Mouse (Mus musculus) frontal cortex, postnatal 25 days (tissue): Measurements from ENCODE around the gene Carns1.
"Not testable (repeated sequence)": the region's sequence is repeated elsewhere in the genome, so short reads cannot be mapped to it uniquely, and the experiment has no call there.

Experiments
- DNase-seq, 2 experiments: peaks; one replicate each; pipeline ENCODE4 v3.0.0; 2022; ENCODE audit warnings: low spot score in 2 of 2

Carns1 gene

DNA sequence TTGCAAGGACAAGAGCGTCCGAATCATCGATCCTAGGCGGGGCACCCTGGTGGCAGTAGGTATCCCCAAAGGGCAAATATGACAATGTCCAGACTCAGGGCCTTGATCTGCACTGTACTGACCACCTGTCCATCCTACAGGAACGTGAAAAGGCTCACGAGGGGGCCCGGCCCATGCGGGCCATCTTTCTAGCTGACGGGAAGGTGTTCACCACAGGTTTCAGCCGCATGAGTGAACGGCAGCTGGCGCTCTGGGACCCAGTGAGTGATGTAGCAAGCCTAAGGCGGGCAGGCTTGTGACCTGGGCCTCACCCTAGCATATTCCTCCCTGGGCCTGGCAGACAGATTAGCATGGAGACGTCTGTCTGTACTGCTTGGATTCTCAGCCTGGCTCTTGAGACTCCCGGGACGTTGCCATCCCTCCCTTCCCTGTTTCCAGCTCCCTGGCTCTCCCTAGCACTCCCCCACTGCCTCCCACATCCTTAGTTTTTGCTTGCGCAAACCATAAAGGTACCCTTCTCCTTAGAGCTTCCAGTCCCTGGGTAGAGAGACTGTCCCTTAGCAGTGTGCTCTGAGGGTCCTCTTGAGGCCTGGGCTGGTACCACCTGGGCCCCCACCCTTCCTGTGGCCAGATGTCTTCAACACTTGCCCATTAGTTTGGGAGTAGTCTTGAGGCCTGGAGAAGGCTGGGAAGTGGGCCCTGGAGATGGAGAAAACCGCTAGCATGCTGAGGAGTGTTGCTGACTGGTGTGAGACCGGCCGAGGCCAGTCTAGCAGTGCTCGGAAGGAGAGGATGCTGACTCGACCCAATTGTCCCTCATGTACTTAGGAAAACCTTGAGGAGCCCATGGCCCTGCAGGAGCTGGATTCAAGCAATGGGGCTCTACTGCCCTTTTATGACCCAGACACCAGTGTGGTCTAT lies 24.5 kb downstream of the Carns1 start:
- no peak for DNase-seq

DNA sequence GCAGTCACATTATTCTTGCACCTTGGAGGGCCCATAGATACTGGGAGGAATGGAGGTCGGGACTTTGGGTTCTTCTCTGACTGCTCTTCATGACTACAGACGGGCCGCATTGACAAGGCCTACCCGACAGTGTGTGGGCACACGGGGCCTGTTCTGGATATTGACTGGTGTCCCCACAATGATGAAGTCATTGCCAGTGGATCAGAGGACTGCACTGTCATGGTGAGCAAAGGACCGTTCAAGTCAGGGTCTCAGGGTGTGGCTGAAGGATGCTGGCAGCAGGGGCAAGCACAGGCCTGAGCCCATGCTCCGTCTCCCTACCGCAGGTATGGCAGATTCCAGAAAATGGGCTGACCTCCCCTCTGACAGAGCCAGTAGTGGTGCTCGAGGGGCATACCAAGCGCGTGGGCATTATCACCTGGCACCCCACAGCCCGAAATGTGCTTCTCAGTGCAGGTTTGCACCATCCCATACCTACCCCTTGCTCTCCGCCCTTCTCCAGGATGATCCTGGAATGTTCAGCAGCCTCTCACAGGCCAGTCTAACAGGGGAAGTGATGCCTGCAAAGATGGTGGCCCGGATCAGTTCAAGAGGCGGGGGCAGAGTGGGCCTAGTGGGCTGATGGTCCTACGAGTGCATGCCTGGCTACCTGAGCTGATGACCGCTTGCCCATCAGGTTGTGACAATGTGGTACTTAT lies 25.4 kb downstream of the Carns1 start:
- DNase-seq: no peak

DNA sequence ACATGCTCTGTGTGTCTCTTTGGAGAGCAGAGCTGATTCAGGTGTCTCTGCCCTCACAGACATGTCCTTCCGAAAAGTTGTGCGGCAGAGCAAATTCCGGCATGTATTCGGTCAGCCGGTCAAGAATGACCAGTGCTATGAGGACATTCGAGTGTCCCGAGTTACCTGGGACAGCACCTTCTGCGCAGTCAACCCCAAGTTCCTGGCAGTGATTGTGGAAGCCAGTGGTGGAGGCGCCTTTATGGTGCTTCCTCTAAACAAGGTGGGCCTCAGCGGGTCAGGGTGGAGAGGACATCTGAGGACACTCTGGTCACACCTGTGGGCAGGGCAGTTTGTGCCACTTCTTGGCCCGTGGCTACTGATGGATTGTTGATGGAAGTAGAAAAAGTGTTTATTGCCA lies 26.0 kb downstream of the Carns1 start:
- no peak for DNase-seq

DNA sequence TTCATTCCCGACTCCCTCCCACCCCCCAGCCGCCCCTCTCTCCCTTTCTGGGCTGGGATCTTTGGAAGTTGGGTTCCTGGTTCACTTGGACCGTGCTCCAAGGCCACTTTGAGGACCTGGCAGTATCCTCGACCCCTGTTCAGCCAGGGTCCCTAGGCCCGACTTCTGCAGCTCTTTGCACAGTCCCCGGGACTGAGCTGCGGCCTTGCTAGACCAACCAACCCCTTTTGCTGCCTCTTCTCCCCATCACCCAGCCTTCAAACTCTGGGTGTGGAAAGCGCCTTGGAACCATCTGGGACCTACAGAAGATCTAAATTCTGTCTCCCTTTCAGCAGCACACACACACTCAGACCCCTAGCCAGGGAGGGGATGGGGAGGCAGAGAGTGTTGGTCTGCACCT lies 26.5 kb downstream of the Carns1 start:
- no peak for DNase-seq

DNA sequence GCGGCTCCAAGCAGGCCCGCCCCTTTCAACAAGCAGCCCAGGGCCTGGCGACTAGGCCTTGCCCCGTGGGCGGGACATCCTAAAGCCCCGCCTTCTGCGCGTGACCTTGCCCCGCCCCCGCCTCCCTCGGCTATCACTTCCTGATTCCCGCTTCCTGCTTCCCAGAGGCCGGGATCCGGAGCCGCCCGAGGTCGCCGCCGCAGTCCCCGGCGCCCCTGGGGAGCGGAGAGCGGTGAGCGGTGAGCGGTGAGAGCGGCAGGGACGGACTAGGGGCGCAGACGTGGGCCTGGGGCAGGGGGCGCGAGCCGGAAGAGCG lies 26.8 kb downstream of the Carns1 start, which contains the start of gene Coro1b:
Coro1b (plus strand) TSS at position 129 of the 316 bp plus-strand sequence.
- peak; percentile 91 to 92 for DNase-seq

DNA sequence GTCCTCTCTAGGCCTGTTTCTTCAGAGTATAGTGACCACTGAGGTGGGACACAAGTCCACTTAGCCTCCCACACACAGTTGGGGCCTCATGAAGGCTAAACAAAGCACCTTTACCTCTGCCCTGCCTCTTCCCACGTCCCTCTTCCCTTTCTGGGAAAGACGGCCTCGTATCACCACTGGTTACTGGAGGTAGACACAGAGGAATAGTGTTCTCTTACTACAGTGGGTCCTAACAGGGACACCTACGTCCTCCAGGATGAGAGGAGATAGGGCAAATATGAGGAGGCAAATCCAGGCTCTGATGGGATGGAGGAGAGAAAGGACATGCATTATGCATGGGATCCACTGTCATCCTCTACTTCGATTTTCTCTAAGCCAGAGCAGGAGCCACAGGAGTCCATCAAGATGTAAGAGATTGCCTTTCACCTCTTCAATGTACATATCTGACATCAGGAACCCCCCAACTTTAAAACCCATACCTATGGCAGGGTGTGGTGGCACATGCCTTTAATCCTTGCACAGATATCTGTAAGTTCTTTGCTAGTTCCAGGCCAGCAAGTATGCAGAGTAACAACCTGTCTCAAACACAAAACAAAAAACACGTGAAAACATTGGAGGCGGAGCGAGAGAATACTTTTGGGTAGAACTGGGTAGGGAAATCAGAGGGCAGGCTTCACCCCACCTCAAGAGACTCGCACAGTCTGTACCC lies 27.3 kb downstream of the Carns1 start:
- DNase-seq: no peak

DNA sequence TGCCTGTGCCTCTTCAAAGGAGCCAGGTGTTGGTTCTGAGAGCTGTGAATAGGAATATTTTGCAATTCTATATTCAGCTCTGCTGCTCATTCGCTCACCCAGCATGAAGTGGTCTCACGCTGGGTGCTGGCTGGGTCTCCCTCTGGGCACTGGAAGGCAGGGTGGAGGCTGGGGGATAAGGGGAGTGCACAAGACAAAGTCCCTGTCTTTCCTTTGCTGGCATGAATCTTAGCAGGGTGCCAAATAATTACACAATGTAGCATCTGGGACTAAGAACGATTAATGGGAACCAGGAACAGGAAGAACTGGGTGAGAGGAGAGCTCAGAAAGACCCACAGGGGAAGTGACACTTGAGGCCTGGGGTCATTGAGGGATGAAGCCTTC lies 28.3 kb downstream of the Carns1 start:
- DNase-seq: no peak

DNA sequence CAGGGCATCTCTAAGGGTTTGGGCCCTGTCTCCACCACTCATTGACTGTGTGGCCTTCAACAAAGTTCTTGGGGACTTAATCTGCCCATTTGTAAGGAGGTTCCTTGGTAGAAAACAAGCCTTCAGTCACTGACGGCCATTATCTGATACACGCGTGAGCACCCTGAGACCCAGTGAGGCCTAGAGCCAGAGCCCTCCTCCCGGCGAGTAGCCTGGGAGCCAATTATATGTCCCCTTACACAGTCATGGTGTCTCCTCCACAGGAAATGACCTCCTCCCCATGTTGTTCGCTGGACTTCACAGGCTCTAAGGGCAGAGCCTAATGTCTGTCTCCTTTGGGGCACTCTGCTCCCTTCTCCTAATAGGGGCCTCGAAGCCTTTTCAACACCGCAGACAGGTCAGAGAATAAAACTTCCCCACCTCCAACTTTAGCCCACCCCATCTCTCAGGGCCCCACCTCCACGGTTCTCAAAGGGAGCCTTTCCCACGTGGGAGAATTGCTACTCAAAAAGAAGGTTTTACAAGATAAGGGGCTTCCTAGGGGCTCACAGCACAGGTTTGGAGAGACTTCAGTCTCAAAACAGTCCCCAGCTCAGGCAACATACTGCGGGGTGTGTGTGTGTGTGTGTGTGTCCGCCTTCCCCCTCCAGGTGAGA lies 28.8 kb downstream of the Carns1 start:
- DNase-seq: no peak

DNA sequence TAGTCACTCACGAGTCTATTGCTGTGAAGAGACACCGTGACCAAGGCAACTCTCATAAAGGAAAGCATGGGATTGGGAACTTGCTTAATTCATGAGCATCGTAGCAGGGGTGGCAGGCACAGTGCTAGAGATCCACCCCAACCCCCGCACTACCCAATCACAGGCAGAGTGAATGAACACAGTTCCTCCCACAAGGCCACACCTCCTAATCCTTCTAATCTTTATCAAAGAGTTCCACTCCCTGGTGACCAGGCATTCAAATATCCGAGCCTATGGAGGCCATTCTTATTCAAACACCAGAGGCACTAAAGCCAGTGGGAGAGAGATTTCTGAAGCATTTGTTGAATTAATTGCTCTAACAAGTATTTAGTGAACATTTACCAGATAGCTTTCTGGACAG lies 29.3 kb downstream of the Carns1 start:
- no peak for DNase-seq

DNA sequence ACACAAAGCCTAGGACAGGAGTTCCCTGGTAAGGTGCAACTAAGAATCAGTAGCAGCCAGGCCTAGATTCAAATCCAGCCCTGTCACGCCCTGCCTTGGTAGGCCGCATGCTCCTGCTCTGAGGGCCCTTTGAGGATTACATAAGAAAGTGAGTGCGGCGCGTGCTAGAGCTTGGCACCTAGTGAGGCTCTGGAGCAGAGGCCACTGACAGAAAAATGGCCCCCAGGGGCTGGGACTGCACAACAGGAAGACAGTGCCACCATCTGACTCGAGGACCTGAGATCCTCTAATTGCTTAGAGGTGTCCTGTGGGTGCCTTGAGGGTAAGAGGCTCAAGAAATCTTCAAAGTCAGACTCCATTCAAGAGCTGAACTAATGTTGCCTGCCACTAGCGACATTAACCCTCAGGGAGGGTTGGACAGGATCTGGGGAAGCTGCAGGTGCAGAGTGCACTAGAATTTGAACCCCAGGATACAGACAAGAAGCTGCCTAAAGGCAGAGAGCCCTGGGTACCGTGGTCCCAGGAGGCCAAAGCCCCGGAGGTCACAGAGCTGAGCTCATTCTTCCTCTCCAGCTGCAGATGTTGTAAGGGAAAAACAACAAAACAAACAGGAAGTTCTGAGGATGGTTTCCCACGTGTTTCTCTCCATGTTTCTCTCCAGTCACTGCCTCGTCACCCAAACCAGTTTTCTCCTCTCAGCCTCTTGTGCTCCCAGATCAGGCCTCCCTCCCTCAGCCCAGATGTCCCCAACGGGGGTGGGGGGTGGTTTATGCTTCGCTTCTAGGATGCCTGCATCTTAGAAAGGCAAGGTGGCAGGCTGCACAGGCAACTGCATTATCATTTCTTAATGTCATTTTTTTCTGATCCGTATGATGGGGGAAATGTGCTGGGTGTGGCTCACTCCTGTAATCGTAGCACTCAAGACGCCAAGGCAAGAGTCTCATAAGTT lies 30.5 kb downstream of the Carns1 start:
- DNase-seq: no peak

DNA sequence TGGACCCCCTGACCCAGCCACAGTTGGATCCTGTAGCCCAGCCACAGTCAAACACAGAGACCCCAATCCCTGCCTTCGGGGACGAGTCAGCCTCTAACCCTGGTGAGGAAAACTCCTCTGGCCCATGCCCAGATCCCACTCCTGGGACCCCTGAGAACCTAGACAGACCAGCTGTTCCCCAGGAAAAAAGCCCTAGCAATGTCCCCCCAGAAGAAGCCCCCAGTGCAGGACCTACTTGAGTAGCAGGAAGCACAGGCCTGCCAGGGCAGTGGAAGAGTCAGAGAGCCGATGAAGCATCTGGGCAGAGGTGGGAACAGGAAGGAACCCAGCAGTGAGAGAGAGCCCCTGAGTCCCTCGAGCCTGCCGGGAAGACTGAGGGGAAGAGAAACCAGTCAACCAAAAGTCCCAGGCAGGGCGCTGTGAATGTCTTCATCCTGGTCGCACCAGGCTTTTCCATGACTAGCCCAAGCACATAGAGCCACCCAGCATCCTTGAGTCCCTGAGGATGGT lies 31.5 kb downstream of the Carns1 start, which contains the start of gene Cabp4:
Cabp4 (minus strand) TSS at position 275 of the 510 bp plus-strand sequence.
- DNase-seq: no peak

DNA sequence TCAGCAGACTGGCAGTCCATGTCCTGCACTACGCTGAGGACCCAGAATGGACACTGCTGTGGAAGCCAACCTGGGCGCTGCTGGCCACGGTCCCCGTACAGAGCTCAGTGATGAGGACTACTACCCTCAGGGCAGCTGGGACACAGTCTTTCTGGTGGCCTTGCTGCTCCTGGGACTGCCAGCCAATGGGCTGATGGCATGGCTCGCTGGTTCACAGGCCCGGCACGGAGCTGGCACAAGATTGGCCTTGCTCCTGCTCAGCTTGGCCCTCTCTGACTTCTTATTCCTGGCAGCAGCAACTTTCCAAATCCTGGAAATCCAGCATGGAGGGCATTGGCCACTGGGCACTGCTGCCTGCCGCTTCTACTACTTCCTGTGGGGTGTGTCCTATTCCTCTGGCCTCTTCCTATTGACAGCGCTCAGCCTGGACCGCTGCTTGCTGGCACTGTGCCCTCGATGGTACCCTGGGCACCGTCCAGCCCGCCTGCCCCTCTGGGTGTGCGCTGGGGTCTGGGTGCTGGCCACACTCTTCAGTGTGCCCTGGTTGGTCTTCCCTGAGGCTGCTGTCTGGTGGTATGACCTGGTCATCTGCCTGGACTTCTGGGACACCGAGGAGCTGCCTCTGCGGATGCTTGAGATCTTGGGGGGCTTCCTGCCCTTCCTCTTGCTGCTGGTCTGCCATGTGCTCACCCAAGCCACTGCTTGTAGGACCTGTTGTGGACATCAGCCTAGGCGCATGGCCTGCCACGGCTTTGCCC lies 32.7 kb downstream of the Carns1 start:
- no peak for DNase-seq

DNA sequence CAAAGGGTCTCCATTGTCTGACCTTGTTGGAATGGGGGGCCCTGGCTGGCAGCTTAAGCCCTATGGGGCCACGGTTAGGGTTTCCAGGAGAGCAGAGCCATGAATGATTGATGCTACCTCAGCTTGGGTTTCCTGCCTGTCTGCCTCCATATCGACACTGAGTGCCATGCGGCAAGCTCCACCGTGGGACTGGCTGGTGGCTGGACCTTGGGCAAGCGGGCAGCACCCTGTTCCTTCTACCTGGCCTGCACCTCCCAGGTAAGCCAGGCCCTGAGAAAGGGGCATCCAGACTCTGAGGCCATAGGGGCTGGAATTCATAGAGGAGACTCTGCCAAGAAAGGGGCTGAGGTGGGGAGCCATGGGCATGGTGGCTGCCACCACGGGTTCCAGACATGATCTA lies 35.1 kb downstream of the Carns1 start:
- DNase-seq: no peak

DNA sequence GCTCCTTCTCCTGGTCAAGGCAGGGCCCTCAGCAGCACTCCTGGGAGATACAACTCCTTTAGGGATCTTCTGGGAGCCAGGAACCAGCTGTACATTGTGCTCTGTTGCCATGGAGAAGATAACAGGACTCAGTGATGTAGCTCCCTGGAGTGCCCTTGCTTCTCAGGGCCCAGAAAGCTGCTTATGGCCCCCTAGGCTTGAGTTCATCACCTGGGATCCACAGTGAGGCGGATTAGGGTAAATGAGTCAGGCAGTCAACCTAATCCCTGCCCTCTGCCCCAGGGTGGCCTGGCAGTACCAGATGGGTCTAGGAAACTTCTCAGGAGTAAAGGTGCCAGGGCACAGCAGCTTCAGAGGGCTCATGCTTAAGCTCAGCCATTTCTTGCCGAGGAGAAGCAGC lies 35.8 kb downstream of the Carns1 start, which contains the start of gene Gpr152:
Gpr152 (plus strand) TSS at position 342 of the 400 bp plus-strand sequence.
- DNase-seq: no peak

DNA sequence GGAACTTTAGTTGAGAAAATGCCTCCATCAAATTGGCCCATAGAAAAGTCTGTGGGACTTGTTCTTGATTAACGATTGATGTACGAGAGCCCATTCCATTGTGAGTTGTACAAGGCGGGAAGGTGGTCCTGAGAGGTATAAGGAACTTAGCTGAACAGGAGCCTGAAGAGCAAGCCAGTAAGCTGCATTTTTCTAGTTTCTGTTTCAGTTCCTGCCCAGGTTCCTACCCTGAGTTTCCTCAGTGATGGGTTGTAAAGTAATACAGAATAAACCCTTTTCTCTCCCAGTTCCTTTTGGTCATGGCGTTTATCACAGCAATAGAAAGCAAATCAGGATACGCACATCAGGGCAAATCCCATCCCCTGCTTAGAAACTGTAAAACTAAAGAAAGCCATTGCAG lies 37.4 kb downstream of the Carns1 start:
- DNase-seq: no peak

DNA sequence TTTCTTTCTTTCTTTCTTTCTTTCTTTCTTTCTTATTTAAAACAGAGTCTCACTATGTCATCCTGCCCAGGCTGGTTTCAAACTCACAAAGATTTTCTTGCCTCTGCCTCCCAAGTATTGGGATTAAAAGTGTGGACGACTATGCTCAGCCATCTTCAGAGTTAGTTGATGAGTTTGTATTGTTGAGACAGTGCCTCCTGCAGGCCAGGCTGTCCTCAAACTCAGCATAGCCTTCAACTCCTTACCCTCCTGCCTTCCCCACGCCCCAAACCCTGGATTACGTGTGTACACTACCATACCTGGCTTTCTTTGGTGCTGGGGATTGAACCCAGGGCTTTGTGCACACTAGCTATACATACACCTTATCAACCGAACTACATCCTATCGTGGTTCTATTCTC lies 38.8 kb downstream of the Carns1 start:
- DNase-seq: no peak

DNA sequence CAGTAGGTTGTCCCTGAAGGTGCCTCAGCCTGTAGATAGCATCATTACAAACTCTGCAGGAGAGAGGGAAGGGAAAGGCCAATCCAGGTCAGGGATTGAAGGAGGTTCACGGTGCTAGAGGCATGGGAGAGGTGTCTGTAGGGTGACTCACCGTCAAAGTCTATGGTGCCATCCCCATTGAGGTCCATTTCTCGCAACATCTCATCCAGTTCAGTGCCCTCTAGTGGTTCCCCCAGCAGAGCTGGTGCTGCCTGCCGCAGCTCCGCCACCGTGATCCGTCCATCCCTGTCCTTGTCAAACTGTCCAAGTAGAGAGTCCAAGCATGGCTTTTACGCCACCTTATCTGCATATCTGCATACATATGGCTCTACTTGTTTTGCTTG lies 39.3 kb downstream of the Carns1 start:
- DNase-seq: not testable (repeated sequence)

DNA sequence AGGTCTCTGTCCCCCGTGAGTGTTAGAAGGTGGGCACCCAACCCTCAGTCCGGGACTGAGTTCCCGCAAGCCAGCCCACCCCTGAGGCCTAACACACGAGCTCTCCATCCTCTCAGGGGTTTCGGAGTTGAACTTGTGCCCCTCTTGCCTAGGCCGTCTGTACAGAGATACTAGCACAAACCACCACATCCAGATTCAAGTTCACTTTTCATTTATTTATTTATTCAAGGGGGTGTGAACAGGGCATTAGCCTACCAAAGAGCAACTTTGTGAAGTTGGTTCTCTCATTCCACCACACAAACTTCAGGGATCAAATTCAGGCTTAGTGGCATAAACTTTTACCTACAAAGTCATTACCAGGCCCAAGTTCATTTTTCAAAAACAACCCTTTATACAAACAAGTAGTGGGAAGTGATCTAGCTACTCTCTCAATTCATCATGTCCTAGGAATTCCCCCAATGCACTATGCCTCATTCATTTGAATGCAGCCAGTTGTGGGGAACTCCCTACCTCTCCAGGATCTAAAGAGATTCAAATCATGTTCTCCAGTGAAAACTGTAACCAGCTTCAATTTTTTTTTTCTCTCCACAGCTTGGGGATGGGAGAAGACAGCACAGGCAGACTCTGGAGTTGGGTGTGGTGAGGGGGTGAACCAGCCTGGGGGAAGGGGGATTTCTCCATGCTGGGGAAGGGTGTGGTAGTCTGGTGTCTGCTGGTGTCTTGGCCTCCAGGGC lies 39.9 kb downstream of the Carns1 start:
- not testable (repeated sequence) for DNase-seq

DNA sequence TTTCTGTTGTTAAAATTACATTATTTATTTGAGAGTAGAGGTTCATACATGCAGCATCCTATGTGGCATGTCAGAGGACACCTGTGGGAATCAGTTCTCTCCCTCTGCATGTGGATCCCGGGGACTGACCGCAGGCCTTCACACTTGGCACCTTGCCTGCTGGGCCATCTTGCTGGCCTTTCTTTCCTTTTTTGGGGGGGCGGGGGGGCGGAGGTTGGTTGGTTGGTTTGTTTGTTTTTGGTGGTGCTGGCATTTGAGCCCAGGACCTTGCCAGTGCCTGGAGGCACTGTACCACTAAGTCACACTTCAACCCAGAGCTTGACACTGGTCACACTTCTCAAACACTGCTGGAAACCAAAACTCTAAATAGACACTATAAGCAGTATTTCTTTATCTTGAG lies 40.9 kb downstream of the Carns1 start:
- DNase-seq: no peak
